Mouse (Mus musculus) CH12.LX (cell line): Measurements from ENCODE around the gene H2-Ab1. TPM values are rescaled to one million over a fixed set of nuclear protein-coding genes. Genes with fewer than 3 reads are reported as not detected.
"Not testable (repeated sequence)": the region's sequence is repeated elsewhere in the genome, so short reads cannot be mapped to it uniquely, and the experiment has no call there.

Experiments used
- DNase-seq: peaks from one replicate; pipeline ENCODE4 v3.0.0-alpha.2; 2013; ENCODE audit errors: extremely low read depth
- H3K27ac ChIP-seq: 2 replicates; pipeline ENCODE4 v1.5.1; 2012; ENCODE audit warnings: low read depth, mild to moderate bottlenecking, control low read depth, moderate library complexity; ENCODE audit not compliant: insufficient read depth
- H3K27me3 ChIP-seq: replicated peaks from 2 replicates; pipeline ENCODE3; 2012; ENCODE audit warnings: inconsistent platforms
- H3K36me3 ChIP-seq, 2 experiments: replicated peaks in 1 of 2; 2 replicates each; pipeline versions ENCODE3 to v1.6.1; 2012; ENCODE audit warnings: inconsistent platforms in 1 of 2, low read length in 1 of 2, mild to moderate bottlenecking in 1 of 2, mixed read lengths in 1 of 2, moderate library complexity in 1 of 2; ENCODE audit not compliant: control insufficient read depth in 1 of 2, insufficient read depth in 1 of 2
- H3K4me1 ChIP-seq, 2 experiments: 2 replicates each; pipeline ENCODE4 v1.6.1; 2012; ENCODE audit warnings: inconsistent platforms in 1 of 2, moderate library complexity in 1 of 2; ENCODE audit not compliant: insufficient read depth in 2 of 2, control insufficient read depth in 1 of 2
- H3K4me2 ChIP-seq: 2 replicates; pipeline ENCODE4 v1.6.1; 2012; ENCODE audit warnings: low read depth, mild to moderate bottlenecking, control low read depth; ENCODE audit not compliant: poor library complexity, insufficient read depth, severe bottlenecking
- H3K4me3 ChIP-seq, 3 experiments: fragments of 150-350 bp in 1 of 3; sonication (generic) in 1 of 3; replicated peaks in 1 of 3; 2 replicates each; pipeline versions ENCODE3 to v1.5.1; 2011 to 2012; ENCODE audit warnings: low read depth in 2 of 3, low read length in 2 of 3, mild to moderate bottlenecking in 2 of 3, moderate library complexity in 2 of 3, control low read depth in 1 of 3, improper control_type of control experiment in 1 of 3, inconsistent platforms in 1 of 3, mixed read lengths in 1 of 3; ENCODE audit not compliant: poor library complexity in 1 of 3
- H3K79me2 ChIP-seq: replicated peaks from 2 replicates; pipeline ENCODE4 v1.6.1; 2012; ENCODE audit warnings: mild to moderate bottlenecking, moderate library complexity; ENCODE audit not compliant: control insufficient read depth, poor library complexity, insufficient read depth, severe bottlenecking; ENCODE audit errors: extremely low read depth
- H3K9ac ChIP-seq: 2 replicates; pipeline ENCODE4 v1.6.1; 2012; ENCODE audit warnings: low read depth, mild to moderate bottlenecking, control low read depth, moderate library complexity; ENCODE audit not compliant: insufficient read depth
- H3K9me3 ChIP-seq: replicated peaks from 2 replicates; pipeline ENCODE3; 2012; ENCODE audit warnings: low read length, inconsistent platforms, mixed read lengths
- BHLHE40 ChIP-seq: IDR thresholded peaks from 2 replicates; pipeline ENCODE4 v1.6.1; 2011; ENCODE audit warnings: mild to moderate bottlenecking, low read depth, low read length, improper control_type of control experiment
- CHD1 ChIP-seq: IDR thresholded peaks from 2 replicates; pipeline ENCODE4 v1.6.1; 2012; ENCODE audit warnings: low read depth, low read length, improper control_type of control experiment, inconsistent platforms
- E2F4 ChIP-seq: IDR thresholded peaks from 2 replicates; pipeline ENCODE4 v1.6.1; 2011; ENCODE audit warnings: low read depth, low read length, improper control_type of control experiment; ENCODE audit not compliant: insufficient replicate concordance
- ELF1 ChIP-seq: IDR thresholded peaks from 2 replicates; pipeline ENCODE4 v1.6.1; 2014; ENCODE audit warnings: low read depth, mild to moderate bottlenecking, inconsistent platforms, low read length, improper control_type of control experiment
- EP300 ChIP-seq: IDR thresholded peaks from 2 replicates; pipeline ENCODE4 v1.6.1; 2011; ENCODE audit warnings: low read length, improper control_type of control experiment
- ETS1 ChIP-seq: conservative IDR thresholded peaks from 2 replicates; pipeline ENCODE4 v1.6.1; 2012; ENCODE audit warnings: low read depth, mild to moderate bottlenecking, inconsistent platforms, low read length, improper control_type of control experiment, moderate library complexity
- GABPA ChIP-seq: IDR thresholded peaks from 2 replicates; pipeline ENCODE4 v1.6.1; 2012; ENCODE audit warnings: low read depth, low read length, improper control_type of control experiment, inconsistent platforms; ENCODE audit not compliant: insufficient replicate concordance
- HCFC1 ChIP-seq: IDR thresholded peaks from 2 replicates; pipeline ENCODE4 v1.6.1; 2012; ENCODE audit warnings: low read depth, mild to moderate bottlenecking, inconsistent platforms, low read length, improper control_type of control experiment
- IRF4 ChIP-seq: IDR thresholded peaks from 2 replicates; pipeline ENCODE4 v1.6.1; 2014; ENCODE audit warnings: low read depth, mild to moderate bottlenecking, inconsistent platforms, low read length, improper control_type of control experiment
- JUN ChIP-seq: IDR thresholded peaks from 2 replicates; pipeline ENCODE4 v1.6.1; 2011; ENCODE audit warnings: low read depth, mild to moderate bottlenecking, low read length, improper control_type of control experiment, moderate library complexity; ENCODE audit not compliant: insufficient read depth
- KAT2A ChIP-seq: IDR thresholded peaks from 2 replicates; pipeline ENCODE4 v1.6.1; 2012; ENCODE audit warnings: low read length, improper control_type of control experiment, inconsistent platforms; ENCODE audit not compliant: insufficient replicate concordance
- MAFK ChIP-seq: IDR thresholded peaks from 2 replicates; pipeline ENCODE4 v1.6.1; 2011; ENCODE audit warnings: low read length, improper control_type of control experiment; ENCODE audit not compliant: insufficient replicate concordance
- MAX ChIP-seq: IDR thresholded peaks from 2 replicates; pipeline ENCODE4 v1.6.1; 2011; ENCODE audit warnings: low read length, improper control_type of control experiment
- MAZ ChIP-seq: IDR thresholded peaks from 2 replicates; pipeline ENCODE4 v1.6.1; 2012; ENCODE audit warnings: low read depth, mild to moderate bottlenecking, inconsistent platforms, low read length, improper control_type of control experiment, moderate library complexity
- MEF2A ChIP-seq: IDR thresholded peaks from 2 replicates; pipeline ENCODE4 v1.6.1; 2014; ENCODE audit warnings: low read depth, mild to moderate bottlenecking, inconsistent platforms, low read length, improper control_type of control experiment, borderline replicate concordance
- MXI1 ChIP-seq: IDR thresholded peaks from 2 replicates; pipeline ENCODE4 v1.6.1; 2011; ENCODE audit warnings: mild to moderate bottlenecking, low read depth, low read length, improper control_type of control experiment
- MYC ChIP-seq: IDR thresholded peaks from 2 replicates; pipeline ENCODE4 v1.6.1; 2011; ENCODE audit warnings: low read depth, mild to moderate bottlenecking, improper control_type of control experiment, low read length
- NELFE ChIP-seq: IDR thresholded peaks from 2 replicates; pipeline ENCODE4 v1.6.1; 2011; ENCODE audit warnings: low read depth, low read length, improper control_type of control experiment
- NRF1 ChIP-seq: IDR thresholded peaks from 2 replicates; pipeline ENCODE4 v1.6.1; 2014; ENCODE audit warnings: low read depth, mild to moderate bottlenecking, inconsistent platforms, low read length, improper control_type of control experiment, moderate library complexity
- PAX5 ChIP-seq: IDR thresholded peaks from 2 replicates; pipeline ENCODE4 v1.6.1; 2012; ENCODE audit warnings: low read length, inconsistent platforms, mixed read lengths
- POLR2A ChIP-seq: IDR thresholded peaks from 2 replicates; pipeline ENCODE4 v1.6.1; 2011; ENCODE audit warnings: low read depth, mild to moderate bottlenecking, improper control_type of control experiment, low read length
- POLR2AphosphoS2 ChIP-seq: IDR thresholded peaks from 2 replicates; pipeline ENCODE4 v1.6.1; 2011; ENCODE audit warnings: low read depth, low read length, improper control_type of control experiment
- RAD21 ChIP-seq: IDR thresholded peaks from 2 replicates; pipeline ENCODE4 v1.6.1; 2011; ENCODE audit warnings: low read depth, mild to moderate bottlenecking, low read length, improper control_type of control experiment, moderate library complexity
- RCOR1 ChIP-seq: conservative IDR thresholded peaks from 2 replicates; pipeline ENCODE4 v1.6.1; 2012; ENCODE audit warnings: low read depth, mild to moderate bottlenecking, inconsistent platforms, low read length, improper control_type of control experiment
- SMC3 ChIP-seq: IDR thresholded peaks from 2 replicates; pipeline ENCODE4 v1.6.1; 2011; ENCODE audit warnings: low read depth, low read length, improper control_type of control experiment
- TBP ChIP-seq: conservative IDR thresholded peaks from 2 replicates; pipeline ENCODE4 v1.6.1; 2011; ENCODE audit warnings: low read depth, low read length, improper control_type of control experiment
- TCF12 ChIP-seq: IDR thresholded peaks from 2 replicates; pipeline ENCODE4 v1.6.1; 2014; ENCODE audit warnings: low read depth, mild to moderate bottlenecking, inconsistent platforms, low read length, improper control_type of control experiment
- UBTF ChIP-seq: IDR thresholded peaks from 2 replicates; pipeline ENCODE4 v1.6.1; 2012; ENCODE audit warnings: low read depth, mild to moderate bottlenecking, inconsistent platforms, low read length, improper control_type of control experiment, moderate library complexity
- USF1 ChIP-seq: IDR thresholded peaks from 2 replicates; pipeline ENCODE4 v1.6.1; 2014; ENCODE audit warnings: low read depth, mild to moderate bottlenecking, inconsistent platforms, low read length, improper control_type of control experiment
- USF2 ChIP-seq: conservative IDR thresholded peaks from 2 replicates; pipeline ENCODE4 v1.6.1; 2011; ENCODE audit warnings: low read depth, low read length, improper control_type of control experiment
- ZC3H11A ChIP-seq: IDR thresholded peaks from 2 replicates; pipeline ENCODE4 v1.6.1; 2012; ENCODE audit warnings: low read depth, mild to moderate bottlenecking, inconsistent platforms, low read length, improper control_type of control experiment
- ZKSCAN1 ChIP-seq: IDR thresholded peaks from 2 replicates; pipeline ENCODE4 v1.6.1; 2012; ENCODE audit warnings: low read depth, inconsistent platforms, low read length, improper control_type of control experiment, borderline replicate concordance
- ZMIZ1 ChIP-seq: IDR thresholded peaks from 2 replicates; pipeline ENCODE4 v1.6.1; 2012; ENCODE audit warnings: low read depth, mild to moderate bottlenecking, inconsistent platforms, low read length, improper control_type of control experiment
- dilution Hi-C: fragments of 300-500 bp; cut with MboI; formaldehyde crosslinking; loops from 2 replicates; pipeline ENCODE4 v1.14.3; 2020; ENCODE audit warnings: low sequenced_read_pairs; ENCODE audit not compliant: extremely low pct_unique_long_range_greater_than_20kb, extremely low pct_ligation_motif_present
- in situ Hi-C: fragments of 300-500 bp; cut with MboI; formaldehyde crosslinking; loops from 3 replicates; pipeline ENCODE4 v1.14.3; 2019; ENCODE audit warnings: low sequenced_read_pairs, low pct_ligation_motif_present, low pct_unique_long_range_greater_than_20kb, mixed read lengths
- polyA plus RNA-seq: library from polyadenylated mRNA; unstranded; fragments of >175 nt; gene quantifications from 2 replicates; pipeline ENCODE4 v1.2.1, GENCODE M21; 2012; ENCODE audit warnings: low read depth; ENCODE audit not compliant: insufficient read length
- total RNA-seq, 2 experiments: library from RNA; depleted of rRNA; stranded (reverse); fragments of 300-350 nt in 1 of 2; fragments of >200 nt in 1 of 2; gene quantifications; 2 replicates each; pipeline ENCODE4 v1.2.3; 2012 to 2014

H2-Ab1 gene
- total and polyA plus RNA-seq, 3 experiments, result 114 to 699 (median 119) TPM

DNA sequence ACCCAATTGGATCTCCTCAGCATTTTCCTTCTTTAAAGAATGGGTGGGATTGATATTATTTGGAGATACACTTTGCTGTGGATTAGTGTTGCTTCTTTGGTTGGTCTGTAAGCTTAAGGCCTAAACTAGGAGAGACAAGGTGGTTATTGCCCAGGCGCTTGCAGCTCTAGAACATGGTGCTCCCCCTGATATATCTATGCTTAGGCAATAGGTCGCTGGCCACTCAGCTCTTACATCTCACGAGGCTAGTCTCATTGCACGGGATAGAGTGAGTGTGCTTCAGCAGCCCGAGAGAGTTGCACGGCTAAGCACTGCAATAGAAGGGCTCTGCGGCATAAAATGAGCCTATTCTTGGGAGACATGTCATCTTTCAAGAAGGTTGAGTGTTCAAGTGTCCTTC lies 25.5 kb upstream of the H2-Ab1 start:
- H3K79me2 ChIP-seq, H3K36me3 ChIP-seq, in situ Hi-C loops, dilution Hi-C loops, H3K27me3 ChIP-seq, H3K9me3 ChIP-seq, H3K4me3 ChIP-seq, H3K4me2 ChIP-seq, H3K9ac ChIP-seq, H3K27ac ChIP-seq, DNase-seq: not testable (repeated sequence)
- H3K4me1 ChIP-seq, result peaks cover 0 to 18% of the 10 kb centered on the region in 2 experiments; a peak in 2 of 4 replicates

GRCm38 (mm10) chr17:34234926-34235325 lies 22.6 kb upstream of the H2-Ab1 start:
- in situ Hi-C loops (no loop called here), dilution Hi-C loops (no loop called here)
- H3K36me3 ChIP-seq, result no peaks in the 10 kb centered on the region
- H3K4me3 ChIP-seq, result peak overlapping the region in 1 of 3 experiments; percentile 36
- no peaks in the 10 kb centered on the region for H3K79me2 ChIP-seq
- peak overlapping the region; percentile 65 for H3K4me2 ChIP-seq
- H3K4me1 ChIP-seq, result peaks cover 0 to 27% of the 10 kb centered on the region in 2 experiments; a peak in 2 of 4 replicates
- H3K9ac ChIP-seq, result peak overlapping the region; percentile 58
- no peaks in the 10 kb centered on the region for H3K9me3 ChIP-seq
- peak; percentile 98 for DNase-seq
- H3K27me3 ChIP-seq, result no peaks in the 10 kb centered on the region
- no peak overlapping the region for H3K27ac ChIP-seq
- TF ChIP-seq MAFK, result no peak; the same call in 1 of the 2 replicates
- TF ChIP-seq PAX5, result no peak
- no peak for TF ChIP-seq USF2
- no peak for TF ChIP-seq CHD1
- no peak for TF ChIP-seq ZMIZ1
- peak; percentile 82 for TF ChIP-seq MAX
- TF ChIP-seq NRF1, result peak; percentile 76
- TF ChIP-seq MEF2A, result peak; percentile 74
- no peak for TF ChIP-seq GABPA
- TF ChIP-seq USF1, result no peak
- TF ChIP-seq MXI1, result peak; percentile 66; the same call in 1 of the 2 replicates
- TF ChIP-seq MAZ, result peak; percentile 70; the same call in 1 of the 2 replicates
- TF ChIP-seq E2F4, result no peak; the same call in 1 of the 2 replicates
- no peak for TF ChIP-seq POLR2AphosphoS2
- no peak for TF ChIP-seq BHLHE40
- TF ChIP-seq ELF1, result peak; percentile 75
- peak; percentile 98 for TF ChIP-seq RAD21
- TF ChIP-seq TBP, result peak; percentile 60; the same call in 1 of the 2 replicates
- TF ChIP-seq ZC3H11A, result peak; percentile 85
- peak; percentile 21; the same call in 1 of the 2 replicates for TF ChIP-seq ETS1
- TF ChIP-seq KAT2A, result 0 out of 2 replicates have a peak, but pooled peaks have one; percentile 50
- TF ChIP-seq EP300, result no peak
- TF ChIP-seq ZKSCAN1, result no peak
- peak; percentile 96 for TF ChIP-seq SMC3
- TF ChIP-seq UBTF, result no peak
- peak; percentile 57 for TF ChIP-seq POLR2A
- TF ChIP-seq TCF12, result peak; percentile 63
- TF ChIP-seq JUN, result no peak
- TF ChIP-seq NELFE, result peak; percentile 70
- peak; percentile 67 for TF ChIP-seq IRF4
- peak; percentile 85 for TF ChIP-seq MYC
- peak; percentile 60 for TF ChIP-seq HCFC1
- TF ChIP-seq RCOR1, result no peak; the same call in 1 of the 2 replicates
